Mouse (Mus musculus): ENCODE measurements around the gene Ube2h. TPM values are rescaled to one million over a fixed set of nuclear protein-coding genes. Genes with fewer than 3 reads are reported as not detected.

The Ube2h gene
- polyA plus RNA-seq, 1 experiment from 2014 or later: 44.4 TPM

MicroRNAs encoded within 50 kb of the gene (microRNA counts, 519-probe panel; counts per million panel counts)
- 2,655 counts per million, percentile 64 among the panel's probes with 10 or more counts for microRNA mmu-miR-182
- 4,139 counts per million, percentile 87 among the panel's probes with 10 or more counts for microRNA mmu-miR-183
- 4,662 counts per million, percentile 93 among the panel's probes with 10 or more counts for microRNA mmu-miR-96

Small RNA genes within 50 kb of the gene (microRNA-seq; reads per million reads assigned to microRNA genes)
- gene Mir182 (10,864 reads per million, percentile 95 among the genes with 10 or more reads in this experiment), gene Mir183 (10,912 reads per million, percentile 95 among the genes with 10 or more reads in this experiment), gene Mir96 (4,049 reads per million, percentile 88 among the genes with 10 or more reads in this experiment)

Other genes starting within 250 kb of the Ube2h start
- 64.5 and 74.0 TPM in 2 replicates for gene Zc3hc1, start 86.5 kb upstream of the Ube2h start, polyA plus RNA-seq (2015; fragmentation: Nextera tagmentation; extraction: Ambion mirVana)
- gene Klhdc10, start 97.3 kb upstream of the Ube2h start, polyA plus RNA-seq (2015; fragmentation: Nextera tagmentation; extraction: Ambion mirVana): 22.3 and 26.3 TPM in 2 replicates
- 30.4 and 35.4 TPM in 2 replicates for gene Tmem209, start 205.2 kb upstream of the Ube2h start, polyA plus RNA-seq (2015; fragmentation: Nextera tagmentation; extraction: Ambion mirVana)
- 0.23 TPM in 1 of 2 replicates, not detected in the other for gene Ssmem1, start 205.3 kb upstream of the Ube2h start, polyA plus RNA-seq (2015; fragmentation: Nextera tagmentation; extraction: Ambion mirVana)
- gene Cpa2, start 237.0 kb upstream of the Ube2h start, polyA plus RNA-seq (2015; fragmentation: Nextera tagmentation; extraction: Ambion mirVana): 6.3 and 6.4 TPM in 2 replicates